Mouse (Mus musculus): ENCODE measurements around the gene Aurkb.
"Not testable (repeated sequence)": the region's sequence is repeated elsewhere in the genome, so short reads cannot be mapped to it uniquely, and the experiment has no call there.

DNA sequence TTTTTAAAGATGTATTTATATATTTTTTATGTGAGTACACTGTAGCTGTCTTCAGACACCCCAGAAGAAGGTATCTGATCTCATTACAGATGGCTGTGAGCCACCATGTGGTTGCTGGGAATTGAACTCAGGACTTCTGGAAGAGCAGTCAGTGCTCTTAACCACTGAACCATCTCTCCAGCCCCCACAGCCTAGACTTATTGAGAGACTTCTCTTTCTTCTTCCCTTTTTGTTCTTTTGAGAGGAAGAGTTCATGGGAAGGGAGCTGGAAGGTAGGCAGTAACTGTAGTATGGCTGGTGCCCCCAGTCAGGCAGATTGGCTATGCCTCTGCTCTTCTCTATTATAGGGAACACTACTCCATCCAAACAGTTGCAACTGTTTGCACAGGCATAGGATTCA, 38.9 kb upstream of the Aurkb start:
- TF ChIP-seq CTCF (IDR thresholded peaks at IDR 0.05; ENCODE audit: extremely low read depth, insufficient read depth, insufficient read length, insufficient replicate concordance); POLR2A (IDR thresholded peaks at IDR 0.05; ENCODE audit: low read depth, low read length): not testable (repeated sequence)
